Mouse (Mus musculus): Measurements from ENCODE around the gene Olfr632. TPM values are rescaled to one million over a fixed set of nuclear protein-coding genes. Genes with fewer than 3 reads are reported as not detected.
A peak's percentile ranks its signal among the peaks of the same experiment; 100 is the strongest.

Gene Olfr632
- not detected in 2 replicates for polyA plus RNA-seq (2014; fragmentation: Nextera tagmentation; extraction: Ambion mirVana)

GRCm38 (mm10) chr7:103934264-103934663 is at the start of gene Olfr632:
Gene Olfr632, plus strand, starts transcription at chr7:103934347.
- Histone ChIP-seq H3K4me1 (ENCODE audit: control insufficient read depth, insufficient read depth, low read length) (no peaks in the 10 kb centered on the region), H3K9ac (replicated peaks; ENCODE audit: low read length) (no peak within 1 kb of the TSS), H3K4me2 (ENCODE audit: low read depth, low read length) (no peak within 1 kb of the TSS), H3K9me3 (replicated peaks; ENCODE audit: control insufficient read depth, low read length) (no peaks in the 10 kb centered on the region), H3K27ac (replicated peaks; ENCODE audit: low read depth, low read length) (no peak within 1 kb of the TSS), H3K36me3 (replicated peaks; ENCODE audit: control insufficient read depth, insufficient read depth, low read depth, low read length) (no peaks in the 10 kb centered on the region), H3K4me3 (ENCODE audit: low read depth, low read length) (no peak within 1 kb of the TSS), H3K27me3 (ENCODE audit: control insufficient read depth, insufficient read depth, low read length) (no peaks in the 10 kb centered on the region)
- no peak for ATAC-seq (replicated peaks; ENCODE audit: insufficient number of reproducible peaks, low FRiP score, low TSS enrichment, low read depth)
- 84% methylated on average over 2 of the region's 2 CpGs for WGBS
- no peak for DNase-seq (ENCODE audit: low spot score)

GRCm38 (mm10) chr7:103886152-103886551 is 48.0 kb upstream of the Olfr632 start, which contains the start of gene Olfr66:
Gene Olfr66, minus strand, starts transcription at chr7:103886252.
- H3K9ac ChIP-seq (replicated peaks; ENCODE audit: low read length), result no peak within 1 kb of the TSS
- DNase-seq (ENCODE audit: low spot score) (no peak), ATAC-seq (replicated peaks; ENCODE audit: insufficient number of reproducible peaks, low FRiP score, low TSS enrichment, low read depth) (no peak)
- no peaks in the 10 kb centered on the region for H3K9me3 ChIP-seq (replicated peaks; ENCODE audit: control insufficient read depth, low read length)
- H3K27me3 ChIP-seq (ENCODE audit: control insufficient read depth, insufficient read depth, low read length), result no peaks in the 10 kb centered on the region
- H3K4me1 ChIP-seq (ENCODE audit: control insufficient read depth, insufficient read depth, low read length), result no peaks in the 10 kb centered on the region
- no peak within 1 kb of the TSS for H3K4me3 ChIP-seq (ENCODE audit: low read depth, low read length)
- H3K36me3 ChIP-seq (replicated peaks; ENCODE audit: control insufficient read depth, insufficient read depth, low read depth, low read length), result no peaks in the 10 kb centered on the region
- H3K27ac ChIP-seq (replicated peaks; ENCODE audit: low read depth, low read length), result no peak within 1 kb of the TSS
- H3K4me2 ChIP-seq (ENCODE audit: low read depth, low read length), result no peak within 1 kb of the TSS

GRCm38 (mm10) chr7:103894385-103894784 is 39.8 kb upstream of the Olfr632 start, which contains the start of gene Olfr64:
Gene Olfr64, minus strand, starts transcription at chr7:103894485.
- Histone ChIP-seq H3K4me2 (ENCODE audit: low read depth, low read length) (no peak within 1 kb of the TSS), H3K9me3 (replicated peaks; ENCODE audit: control insufficient read depth, low read length) (no peaks in the 10 kb centered on the region), H3K9ac (replicated peaks; ENCODE audit: low read length) (no peak within 1 kb of the TSS), H3K27ac (replicated peaks; ENCODE audit: low read depth, low read length) (no peak within 1 kb of the TSS), H3K4me1 (ENCODE audit: control insufficient read depth, insufficient read depth, low read length) (no peaks in the 10 kb centered on the region), H3K27me3 (ENCODE audit: control insufficient read depth, insufficient read depth, low read length) (no peaks in the 10 kb centered on the region), H3K4me3 (ENCODE audit: low read depth, low read length) (no peak within 1 kb of the TSS), H3K36me3 (replicated peaks; ENCODE audit: control insufficient read depth, insufficient read depth, low read depth, low read length) (no peaks in the 10 kb centered on the region)
- ATAC-seq (replicated peaks; ENCODE audit: insufficient number of reproducible peaks, low FRiP score, low TSS enrichment, low read depth) (no peak), DNase-seq (ENCODE audit: low spot score) (no peak)
- WGBS, result 72% methylated on average over 1 of the region's 1 CpGs

GRCm38 (mm10) chr7:103903187-103903586 is 31.0 kb upstream of the Olfr632 start, which contains the start of gene Olfr65:
Gene Olfr65, plus strand, starts transcription at chr7:103903487.
- WGBS, result 68% methylated on average over 2 of the region's 2 CpGs
- ATAC-seq (replicated peaks; ENCODE audit: insufficient number of reproducible peaks, low FRiP score, low TSS enrichment, low read depth), result no peak
- Histone ChIP-seq H3K9me3 (replicated peaks; ENCODE audit: control insufficient read depth, low read length) (no peaks in the 10 kb centered on the region), H3K4me1 (ENCODE audit: control insufficient read depth, insufficient read depth, low read length) (no peaks in the 10 kb centered on the region), H3K36me3 (replicated peaks; ENCODE audit: control insufficient read depth, insufficient read depth, low read depth, low read length) (no peaks in the 10 kb centered on the region), H3K27me3 (ENCODE audit: control insufficient read depth, insufficient read depth, low read length) (no peaks in the 10 kb centered on the region), H3K9ac (replicated peaks; ENCODE audit: low read length) (no peak within 1 kb of the TSS), H3K27ac (replicated peaks; ENCODE audit: low read depth, low read length) (no peak within 1 kb of the TSS), H3K4me3 (ENCODE audit: low read depth, low read length) (no peak within 1 kb of the TSS), H3K4me2 (ENCODE audit: low read depth, low read length) (no peak within 1 kb of the TSS)
- no peak for DNase-seq (ENCODE audit: low spot score)

- no peak overlapping the region for H3K27ac ChIP-seq (replicated peaks; ENCODE audit: low read depth, low read length)
- H3K4me3 ChIP-seq (ENCODE audit: low read depth, low read length), result no peak overlapping the region
- no peaks in the 10 kb centered on the region for H3K36me3 ChIP-seq (replicated peaks; ENCODE audit: control insufficient read depth, insufficient read depth, low read depth, low read length)
- DNase-seq (ENCODE audit: low spot score) (peak; percentile 1), ATAC-seq (replicated peaks; ENCODE audit: insufficient number of reproducible peaks, low FRiP score, low TSS enrichment, low read depth) (no peak)
- no peak overlapping the region for H3K9ac ChIP-seq (replicated peaks; ENCODE audit: low read length)
- WGBS, result 28% methylated on average over 3 of the region's 3 CpGs
- no peak overlapping the region for H3K4me2 ChIP-seq (ENCODE audit: low read depth, low read length)
- H3K4me1 ChIP-seq (ENCODE audit: control insufficient read depth, insufficient read depth, low read length), result no peaks in the 10 kb centered on the region
- H3K27me3 ChIP-seq (ENCODE audit: control insufficient read depth, insufficient read depth, low read length), result no peaks in the 10 kb centered on the region
- H3K9me3 ChIP-seq (replicated peaks; ENCODE audit: control insufficient read depth, low read length), result no peaks in the 10 kb centered on the region
Measured at GRCm38 (mm10) chr7:103910047-103910446, 24.1 kb upstream of the Olfr632 start.

- Histone ChIP-seq H3K27me3 (ENCODE audit: control insufficient read depth, insufficient read depth, low read length) (no peaks in the 10 kb centered on the region), H3K4me3 (ENCODE audit: low read depth, low read length) (no peak overlapping the region), H3K9ac (replicated peaks; ENCODE audit: low read length) (no peak overlapping the region), H3K9me3 (replicated peaks; ENCODE audit: control insufficient read depth, low read length) (no peaks in the 10 kb centered on the region), H3K36me3 (replicated peaks; ENCODE audit: control insufficient read depth, insufficient read depth, low read depth, low read length) (no peaks in the 10 kb centered on the region), H3K27ac (replicated peaks; ENCODE audit: low read depth, low read length) (no peak overlapping the region), H3K4me2 (ENCODE audit: low read depth, low read length) (no peak overlapping the region), H3K4me1 (ENCODE audit: control insufficient read depth, insufficient read depth, low read length) (no peaks in the 10 kb centered on the region)
- ATAC-seq (replicated peaks; ENCODE audit: insufficient number of reproducible peaks, low FRiP score, low TSS enrichment, low read depth) (no peak), DNase-seq (ENCODE audit: low spot score) (peak; percentile 47)
- WGBS, result 41% methylated on average over 8 of the region's 8 CpGs
Measured at GRCm38 (mm10) chr7:103912969-103913511, 21.1 kb upstream of the Olfr632 start.

GRCm38 (mm10) chr7:103915338-103915737 is 18.8 kb upstream of the Olfr632 start:
- H3K9me3 ChIP-seq (replicated peaks; ENCODE audit: control insufficient read depth, low read length), result no peaks in the 10 kb centered on the region
- no peaks in the 10 kb centered on the region for H3K27me3 ChIP-seq (ENCODE audit: control insufficient read depth, insufficient read depth, low read length)
- no peak overlapping the region for H3K9ac ChIP-seq (replicated peaks; ENCODE audit: low read length)
- no peak overlapping the region for H3K4me2 ChIP-seq (ENCODE audit: low read depth, low read length)
- H3K36me3 ChIP-seq (replicated peaks; ENCODE audit: control insufficient read depth, insufficient read depth, low read depth, low read length), result no peaks in the 10 kb centered on the region
- H3K27ac ChIP-seq (replicated peaks; ENCODE audit: low read depth, low read length), result no peak overlapping the region
- no peaks in the 10 kb centered on the region for H3K4me1 ChIP-seq (ENCODE audit: control insufficient read depth, insufficient read depth, low read length)
- ATAC-seq (replicated peaks; ENCODE audit: insufficient number of reproducible peaks, low FRiP score, low TSS enrichment, low read depth) (no peak), DNase-seq (ENCODE audit: low spot score) (no peak)
- H3K4me3 ChIP-seq (ENCODE audit: low read depth, low read length), result no peak overlapping the region

GRCm38 (mm10) chr7:103928525-103928924 is 5.6 kb upstream of the Olfr632 start, which contains the start of gene Olfr631:
Gene Olfr631, plus strand, starts transcription at chr7:103928825.
- Histone ChIP-seq H3K4me2 (ENCODE audit: low read depth, low read length) (no peak within 1 kb of the TSS), H3K4me3 (ENCODE audit: low read depth, low read length) (no peak within 1 kb of the TSS), H3K4me1 (ENCODE audit: control insufficient read depth, insufficient read depth, low read length) (no peaks in the 10 kb centered on the region), H3K27me3 (ENCODE audit: control insufficient read depth, insufficient read depth, low read length) (no peaks in the 10 kb centered on the region), H3K9me3 (replicated peaks; ENCODE audit: control insufficient read depth, low read length) (no peaks in the 10 kb centered on the region), H3K9ac (replicated peaks; ENCODE audit: low read length) (no peak within 1 kb of the TSS), H3K27ac (replicated peaks; ENCODE audit: low read depth, low read length) (no peak within 1 kb of the TSS), H3K36me3 (replicated peaks; ENCODE audit: control insufficient read depth, insufficient read depth, low read depth, low read length) (no peaks in the 10 kb centered on the region)
- ATAC-seq (replicated peaks; ENCODE audit: insufficient number of reproducible peaks, low FRiP score, low TSS enrichment, low read depth) (no peak), DNase-seq (ENCODE audit: low spot score) (no peak)

Data from embryonic facial prominence, embryonic 11.5 days (tissue).